Mouse (Mus musculus) kidney, postnatal 0 days (tissue): ENCODE data around the gene Hormad2. TPM values are rescaled to one million over a fixed set of nuclear protein-coding genes. Genes with fewer than 3 reads are reported as not detected.

Source experiments
- ATAC-seq: fragments of 200-750 bp; cut with Nextera tagmentation; replicated peaks from 2 replicates; pipeline ENCODE4 v1.8.0; 2017; ENCODE audit warnings: low read depth, moderate number of reproducible peaks, moderate TSS enrichment, moderate library complexity; ENCODE audit not compliant: low FRiP score
- DNase-seq: peaks from one replicate; pipeline ENCODE4 v3.0.0-alpha.2; 2016; ENCODE audit warnings: low spot score
- H3K27ac ChIP-seq: fragments of 300-500 bp; sonication (generic); 2 replicates; pipeline ENCODE4 v1.5.1; 2014; ENCODE audit warnings: mild to moderate bottlenecking
- H3K27me3 ChIP-seq: fragments of 300-500 bp; sonication (generic); 2 replicates; pipeline ENCODE4 v1.6.1; 2014; ENCODE audit warnings: low read length, mixed read lengths; ENCODE audit not compliant: insufficient read depth
- H3K36me3 ChIP-seq: fragments of 300-500 bp; sonication (generic); 2 replicates; pipeline ENCODE4 v1.6.1; 2014; ENCODE audit warnings: low read length, mixed read lengths; ENCODE audit not compliant: insufficient read depth
- H3K4me1 ChIP-seq: fragments of 300-500 bp; sonication (generic); replicated peaks from 2 replicates; pipeline ENCODE4 v1.6.1; 2014; ENCODE audit warnings: antibody characterized with exemption, low read length, mixed read lengths; ENCODE audit not compliant: insufficient read depth
- H3K4me2 ChIP-seq: fragments of 300-500 bp; sonication (generic); 2 replicates; pipeline ENCODE4 v1.6.1; 2014; ENCODE audit warnings: mild to moderate bottlenecking, low read length, moderate library complexity, mixed read lengths
- H3K4me3 ChIP-seq: fragments of 300-500 bp; sonication (generic); replicated peaks from 2 replicates; pipeline ENCODE4 v1.5.1; 2014; ENCODE audit warnings: low read depth, low read length
- H3K9ac ChIP-seq: fragments of 300-500 bp; sonication (generic); 2 replicates; pipeline ENCODE4 v1.6.1; 2014; ENCODE audit warnings: low read depth, low read length
- H3K9me3 ChIP-seq: fragments of 300-500 bp; sonication (generic); replicated peaks from 2 replicates; pipeline ENCODE4 v1.6.1; 2016; ENCODE audit warnings: low read length, inconsistent platforms, mixed read lengths
- CTCF ChIP-seq: IDR thresholded peaks from 2 replicates; pipeline ENCODE4 v1.5.1; 2016; ENCODE audit warnings: antibody characterized with exemption, low read depth, mild to moderate bottlenecking, moderate library complexity
- WGBS: fragments of 180-500 bp; shearing (Covaris S2); extraction: QIAGEN DNeasy Blood & Tissue Kit; methylation state at CpG from one replicate; pipeline ENCODE4 v1.1.7; 2014; 5-methylcytosine and 5-hydroxymethylcytosine counted together
- polyA plus RNA-seq: library from polyadenylated mRNA; unstranded; fragments of >200 nt; fragmentation: Nextera tagmentation; extraction: Ambion mirVana; gene quantifications from 2 replicates; pipeline ENCODE4 v1.2.1, GENCODE M21; 2015

Gene Hormad2
- polyA plus RNA-seq, 1 experiment from 2014 or later, result 0.26 TPM

GRCm38 (mm10) chr11:4310324-4310723 is 130.6 kb downstream of the Hormad2 start:
- peak; percentile 16; the same call in 1 of the 2 replicates for TF ChIP-seq CTCF
- DNase-seq, result peak; percentile 27
- no peaks in the 10 kb centered on the region for H3K9me3 ChIP-seq
- no peaks in the 10 kb centered on the region for H3K36me3 ChIP-seq
- 0 out of 2 replicates have a peak, but pooled peaks cover 5% of the 10 kb centered on the region for H3K4me1 ChIP-seq
- H3K4me3 ChIP-seq, result no peak overlapping the region
- H3K27me3 ChIP-seq, result no peaks in the 10 kb centered on the region
- 81% methylated on average over 4 of the region's 4 CpGs for WGBS
- ATAC-seq, result no peak
- H3K9ac ChIP-seq, result no peak overlapping the region
- no peak overlapping the region for H3K4me2 ChIP-seq
- no peak overlapping the region for H3K27ac ChIP-seq

GRCm38 (mm10) chr11:4309613-4310012 is 131.3 kb downstream of the Hormad2 start:
- Histone ChIP-seq H3K27me3 (no peaks in the 10 kb centered on the region), H3K4me2 (no peak overlapping the region), H3K36me3 (no peaks in the 10 kb centered on the region), H3K4me3 (no peak overlapping the region), H3K4me1 (0 out of 2 replicates have a peak, but pooled peaks cover 5% of the 10 kb centered on the region), H3K9ac (no peak overlapping the region), H3K9me3 (no peaks in the 10 kb centered on the region), H3K27ac (no peak overlapping the region)
- ATAC-seq (no peak), DNase-seq (no peak)
- TF ChIP-seq CTCF, result no peak
- 87% methylated on average over 4 of the region's 4 CpGs for WGBS

- no peaks in the 10 kb centered on the region for H3K9me3 ChIP-seq
- H3K4me2 ChIP-seq, result peak overlapping the region; percentile 37
- no peaks in the 10 kb centered on the region for H3K27me3 ChIP-seq
- peak overlapping the region; percentile 8; the same call in 1 of the 2 replicates for H3K27ac ChIP-seq
- peak; percentile 49 for DNase-seq
- no peak overlapping the region for H3K9ac ChIP-seq
- no peak for ATAC-seq
- no peaks in the 10 kb centered on the region for H3K36me3 ChIP-seq
- TF ChIP-seq CTCF, result no peak
- 27% methylated on average over 25 of the region's 25 CpGs for WGBS
- 0 out of 2 replicates have a peak, but pooled peaks cover 5% of the 10 kb centered on the region for H3K4me1 ChIP-seq
- no peak overlapping the region for H3K4me3 ChIP-seq
Measured at GRCm38 (mm10) chr11:4308514-4309450, 132.1 kb downstream of the Hormad2 start.

- Histone ChIP-seq H3K9ac (no peak overlapping the region), H3K4me1 (0 out of 2 replicates have a peak, but pooled peaks cover 5% of the 10 kb centered on the region), H3K4me3 (no peak overlapping the region), H3K27ac (peak overlapping the region; percentile 8; the same call in 1 of the 2 replicates), H3K4me2 (peak overlapping the region; percentile 37), H3K27me3 (no peaks in the 10 kb centered on the region), H3K36me3 (no peaks in the 10 kb centered on the region), H3K9me3 (no peaks in the 10 kb centered on the region)
- WGBS, result 11% methylated on average over 6 of the region's 6 CpGs
- peak; percentile 73 for DNase-seq
- TF ChIP-seq CTCF, result no peak
- ATAC-seq, result no peak
Measured at GRCm38 (mm10) chr11:4308060-4308513, 132.8 kb downstream of the Hormad2 start.

- Histone ChIP-seq H3K4me3 (no peak overlapping the region), H3K4me1 (0 out of 2 replicates have a peak, but pooled peaks cover 10% of the 10 kb centered on the region), H3K27ac (no peak overlapping the region), H3K36me3 (no peaks in the 10 kb centered on the region), H3K4me2 (no peak overlapping the region), H3K9ac (no peak overlapping the region), H3K27me3 (no peaks in the 10 kb centered on the region), H3K9me3 (no peaks in the 10 kb centered on the region)
- peak; percentile 36 for DNase-seq
- ATAC-seq, result no peak
- TF ChIP-seq CTCF, result no peak
- WGBS, result 61% methylated on average over 2 of the region's 2 CpGs
Measured at GRCm38 (mm10) chr11:4306086-4306485, 134.8 kb downstream of the Hormad2 start.

GRCm38 (mm10) chr11:4305090-4305489 is 135.8 kb downstream of the Hormad2 start:
- H3K9ac ChIP-seq, result no peak overlapping the region
- TF ChIP-seq CTCF, result no peak
- H3K9me3 ChIP-seq, result no peaks in the 10 kb centered on the region
- no peak overlapping the region for H3K4me3 ChIP-seq
- 85% methylated on average over 4 of the region's 4 CpGs for WGBS
- H3K27ac ChIP-seq, result no peak overlapping the region
- no peaks in the 10 kb centered on the region for H3K27me3 ChIP-seq
- H3K4me1 ChIP-seq, result 0 out of 2 replicates have a peak, but pooled peaks cover 10% of the 10 kb centered on the region
- DNase-seq (no peak), ATAC-seq (no peak)
- H3K36me3 ChIP-seq, result no peaks in the 10 kb centered on the region
- H3K4me2 ChIP-seq, result no peak overlapping the region
